Mouse (Mus musculus): ENCODE measurements around the gene Gm10272. TPM values are rescaled to one million over a fixed set of nuclear protein-coding genes. Genes with fewer than 3 reads are reported as not detected.
"Not testable (repeated sequence)": the region's sequence is repeated elsewhere in the genome, so short reads cannot be mapped to it uniquely, and the experiment has no call there.

The Gm10272 gene
- total RNA-seq (2022), result not detected

DNA sequence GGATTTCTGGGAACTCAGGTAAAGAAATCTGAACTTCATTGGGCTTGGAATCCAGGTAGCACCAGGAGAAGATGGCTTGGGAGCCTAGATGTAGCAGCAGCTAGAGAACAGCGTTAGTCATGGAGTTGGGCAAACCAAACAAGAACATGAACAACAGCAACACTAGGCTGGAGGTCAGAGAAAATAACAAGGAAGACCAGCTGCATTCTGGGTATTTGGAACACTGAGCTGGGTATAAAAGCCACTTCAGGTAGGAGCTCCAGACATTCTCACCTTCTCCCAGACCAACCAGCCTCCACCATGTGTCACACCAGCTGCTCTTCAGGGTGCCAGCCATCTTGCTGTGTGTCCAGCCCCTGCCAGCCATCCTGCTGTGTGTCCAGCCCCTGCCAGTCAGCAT, at the start of gene Gm10272:
Gene Gm10272, plus strand, starts transcription at position 301 of the 400 bp plus-strand sequence.
- DNase-seq (ENCODE audit: low spot score in 2 of 2), result no peak

- DNase-seq (ENCODE audit: low spot score in 2 of 2), result no peak
Observed at GRCm38 (mm10) chr10:77658286-77658994, 48.0 kb upstream of the Gm10272 start.

DNA sequence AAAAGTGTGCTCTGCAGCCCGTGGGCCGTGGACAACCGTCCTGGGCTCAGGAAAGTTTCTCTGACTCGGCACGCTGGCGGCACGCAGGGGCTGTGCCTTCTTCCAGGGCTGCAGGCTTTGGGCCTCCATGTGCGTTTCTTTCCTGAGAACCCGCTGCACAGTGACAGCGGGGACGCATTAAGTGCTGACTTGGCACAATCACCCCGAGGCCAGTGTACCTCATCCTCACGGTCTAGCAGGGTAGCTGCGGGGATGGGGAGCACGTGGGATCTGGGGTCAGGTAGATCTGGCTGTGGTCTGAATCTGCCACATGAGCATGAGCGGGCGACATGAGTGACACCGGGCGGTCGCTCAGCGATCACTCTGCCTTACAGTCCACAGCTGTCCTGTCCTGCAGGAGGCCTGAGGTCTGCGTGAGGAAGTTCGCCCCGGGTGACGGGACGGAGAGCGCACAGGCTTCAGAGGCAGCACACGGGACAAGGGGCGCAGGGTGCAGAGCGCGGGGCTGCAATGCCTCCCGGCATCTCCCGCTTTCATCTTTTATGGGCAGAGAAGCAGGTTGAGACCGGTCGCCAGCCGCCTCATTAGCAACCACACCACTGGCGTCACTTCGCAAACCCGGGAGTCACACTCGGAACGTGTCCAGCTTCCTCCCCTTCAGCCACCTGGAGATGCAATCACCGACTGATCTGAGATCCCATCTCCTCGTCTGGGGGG, 42.3 kb upstream of the Gm10272 start:
- no peak for DNase-seq (ENCODE audit: low spot score in 2 of 2)

- no peak for DNase-seq (ENCODE audit: low spot score in 2 of 2)
Observed at GRCm38 (mm10) chr10:77666342-77666741, 40.1 kb upstream of the Gm10272 start.

DNA sequence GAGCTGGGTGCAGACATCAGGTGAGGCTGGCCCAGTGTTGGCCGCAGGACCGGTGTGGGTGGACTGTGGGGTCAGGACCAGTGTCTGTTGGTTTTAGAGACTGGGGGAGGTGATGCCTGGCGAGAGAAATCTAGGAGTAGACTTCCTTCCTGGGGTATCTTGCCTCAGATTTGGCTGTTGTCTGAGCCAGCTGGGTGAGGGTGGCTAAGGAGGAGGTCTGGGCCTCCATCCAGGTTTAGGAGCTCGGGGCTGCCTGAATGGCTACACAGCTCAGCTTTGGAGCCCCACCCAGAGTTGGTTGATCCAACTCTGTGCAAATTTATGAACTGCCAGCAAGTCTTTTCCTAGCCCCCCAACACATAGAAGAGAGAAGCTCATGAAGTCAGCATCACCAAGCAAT, 39.0 kb upstream of the Gm10272 start:
- no peak for DNase-seq (ENCODE audit: low spot score in 2 of 2)

GRCm38 (mm10) chr10:77670710-77671109, 35.7 kb upstream of the Gm10272 start:
- DNase-seq (ENCODE audit: low spot score in 2 of 2), result no peak

DNA sequence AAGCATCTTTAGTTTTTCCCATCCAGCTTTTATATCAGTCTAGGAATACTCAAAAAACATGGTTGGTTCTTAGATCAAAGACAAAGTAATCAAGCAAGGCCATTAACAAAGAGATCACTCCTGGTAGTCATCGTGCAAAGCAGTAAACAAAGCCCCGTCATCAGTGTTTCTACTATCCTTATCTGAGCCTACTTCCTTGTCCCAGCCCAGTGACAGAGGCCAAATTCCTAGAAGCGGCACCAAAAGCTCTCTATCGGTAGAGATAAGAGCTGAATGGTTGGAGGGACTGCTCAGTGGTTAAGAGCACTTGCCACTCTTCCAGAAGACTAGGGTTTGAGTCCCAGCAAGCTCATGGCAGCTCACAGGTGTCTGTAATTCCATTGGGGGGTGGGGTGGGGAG, 34.9 kb upstream of the Gm10272 start:
- no peak for DNase-seq (ENCODE audit: low spot score in 2 of 2)

DNA sequence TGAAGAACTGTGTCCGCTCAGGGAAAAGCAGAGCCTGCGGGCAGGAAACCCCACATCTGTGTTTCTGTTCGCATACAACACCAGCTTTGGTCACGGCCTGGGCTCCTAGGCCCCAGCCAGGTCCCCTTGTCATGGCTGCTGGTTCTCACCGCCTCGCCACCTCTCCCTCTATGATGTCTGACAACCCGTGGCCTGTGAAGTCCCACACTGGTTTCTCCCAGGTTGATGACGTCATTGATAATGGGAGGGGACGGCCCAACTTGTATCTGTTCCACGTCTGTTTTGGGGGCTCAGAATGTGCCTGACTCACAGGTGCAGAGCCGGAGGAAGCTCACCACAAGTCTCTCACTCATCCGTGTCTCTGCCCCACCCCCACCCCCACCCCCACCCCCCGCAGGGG, 32.7 kb upstream of the Gm10272 start:
- no peak for DNase-seq (ENCODE audit: low spot score in 2 of 2)

GRCm38 (mm10) chr10:77677562-77677961, 28.9 kb upstream of the Gm10272 start:
- no peak for DNase-seq (ENCODE audit: low spot score in 2 of 2)

GRCm38 (mm10) chr10:77682994-77683393, 23.4 kb upstream of the Gm10272 start:
- no peak for DNase-seq (ENCODE audit: low spot score in 2 of 2)

DNA sequence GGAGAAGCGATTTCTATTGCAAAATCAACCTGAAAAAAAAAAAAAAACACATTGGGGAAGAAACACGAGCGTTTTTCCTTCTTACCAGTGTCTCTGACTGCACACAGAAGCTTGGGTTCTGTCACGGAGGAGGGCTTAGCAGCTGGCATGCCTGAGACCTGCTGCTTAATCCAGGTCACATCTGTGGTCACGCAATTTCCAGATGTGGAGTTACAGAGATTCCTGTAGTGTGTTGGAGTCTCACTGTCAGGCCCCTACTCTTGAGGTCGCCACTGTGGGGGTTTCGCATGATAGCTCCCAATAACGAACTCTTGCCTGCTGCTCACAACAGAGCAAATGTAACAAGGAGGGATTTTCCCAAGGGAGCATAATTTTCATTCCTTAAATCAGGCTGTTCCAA, 22.2 kb upstream of the Gm10272 start:
- DNase-seq (ENCODE audit: low spot score in 2 of 2), result no peak

GRCm38 (mm10) chr10:77685895-77686664, 20.3 kb upstream of the Gm10272 start, which contains the start of gene Tspear:
Gene Tspear (plus strand): TSS chr10:77686569.
- DNase-seq (ENCODE audit: low spot score in 2 of 2), result no peak

GRCm38 (mm10) chr10:77687021-77687420, 19.4 kb upstream of the Gm10272 start:
- no peak for DNase-seq (ENCODE audit: low spot score in 2 of 2)

DNA sequence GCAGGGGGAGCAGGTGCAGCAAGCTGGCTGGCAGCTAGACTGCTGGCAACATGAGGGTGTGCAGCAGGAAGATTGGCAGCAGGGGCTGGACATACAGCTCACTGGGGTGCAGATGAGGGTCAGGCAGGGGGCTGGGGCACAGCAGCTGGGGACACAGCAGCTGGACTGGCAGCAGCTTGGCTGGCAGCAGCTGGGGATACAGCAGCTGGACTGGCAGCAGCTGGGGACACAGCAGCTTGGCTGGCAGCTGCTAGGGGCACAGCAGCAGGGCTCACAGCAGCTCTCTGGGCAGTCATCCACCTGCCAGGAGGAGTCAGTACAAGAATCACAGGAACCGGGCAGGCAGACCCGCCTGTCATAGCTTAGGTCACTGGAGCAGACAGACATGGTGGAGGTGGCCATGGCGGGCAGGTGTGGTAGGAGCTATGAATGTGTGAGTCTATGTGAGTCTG, 16.0 kb upstream of the Gm10272 start, which contains the start of gene Gm19402:
Gene Gm19402, minus strand, starts transcription at position 402 of the 452 bp plus-strand sequence.
- DNase-seq (ENCODE audit: low spot score in 2 of 2), result not testable (repeated sequence)

DNA sequence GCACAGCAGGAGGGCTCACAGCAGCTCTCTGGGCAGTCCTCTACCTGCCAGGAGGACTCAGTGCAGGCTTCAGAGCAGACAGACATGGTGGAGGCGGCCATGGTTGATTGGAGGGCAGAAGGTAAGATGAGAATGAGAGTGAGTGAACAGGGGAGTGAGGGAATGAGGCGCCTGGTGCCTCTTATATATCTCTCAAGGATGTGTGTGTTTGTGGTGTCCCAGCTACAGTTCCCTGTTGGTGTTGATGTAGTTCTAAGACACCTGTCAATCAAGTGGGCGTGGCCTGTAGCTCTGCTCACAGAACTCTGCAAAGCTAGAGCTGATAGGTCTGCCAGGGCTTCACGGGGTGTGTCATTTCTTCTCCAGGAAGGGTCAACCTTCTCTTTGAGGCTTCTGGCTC, 9.3 kb upstream of the Gm10272 start, which contains the start of gene Gm9508:
Gene Gm9508, minus strand, starts transcription at position 101 of the 400 bp plus-strand sequence.
- DNase-seq (ENCODE audit: low spot score in 2 of 2), result no peak

DNA sequence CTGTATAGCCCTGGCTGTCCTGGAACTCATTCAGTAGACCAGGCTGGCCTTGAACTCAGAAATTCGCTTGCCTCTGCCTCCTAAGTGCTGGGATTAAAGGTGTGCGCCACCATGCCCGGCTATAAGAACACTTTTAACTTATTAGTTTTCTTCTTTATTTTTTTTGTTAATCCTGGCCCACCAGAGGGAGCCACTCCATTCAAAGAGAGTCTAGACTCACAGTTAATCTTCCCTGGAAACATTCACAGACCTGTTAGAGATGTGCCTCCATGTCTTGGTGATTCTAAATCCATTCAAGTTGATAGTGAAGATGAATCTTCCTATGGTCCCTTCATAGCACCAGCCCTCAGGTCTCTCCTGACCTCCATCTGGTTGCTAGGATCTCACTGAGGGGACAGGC, 3.4 kb downstream of the Gm10272 start:
- no peak for DNase-seq (ENCODE audit: low spot score in 2 of 2)

DNA sequence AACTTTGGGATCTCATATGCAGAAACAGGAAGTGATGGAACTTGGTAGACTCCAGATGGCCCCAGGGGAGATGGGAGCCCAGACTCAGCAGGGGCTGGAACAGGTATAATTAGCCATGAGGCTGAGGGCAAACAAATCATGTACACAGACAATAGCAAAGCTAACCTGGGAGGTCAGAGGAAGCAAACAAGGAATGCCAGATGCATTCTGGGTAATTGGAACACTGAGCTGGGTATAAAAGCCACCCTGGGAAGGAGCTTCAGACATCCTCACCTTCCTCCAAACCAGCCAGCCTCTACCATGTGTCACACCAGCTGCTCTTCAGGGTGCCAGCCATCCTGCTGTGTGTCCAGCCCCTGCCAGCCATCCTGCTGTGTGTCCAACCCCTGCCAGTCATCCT, 4.7 kb downstream of the Gm10272 start, which contains the start of gene Gm10024:
Gene Gm10024, plus strand, starts transcription at position 301 of the 400 bp plus-strand sequence.
- not testable (repeated sequence) for DNase-seq (ENCODE audit: low spot score in 2 of 2)

DNA sequence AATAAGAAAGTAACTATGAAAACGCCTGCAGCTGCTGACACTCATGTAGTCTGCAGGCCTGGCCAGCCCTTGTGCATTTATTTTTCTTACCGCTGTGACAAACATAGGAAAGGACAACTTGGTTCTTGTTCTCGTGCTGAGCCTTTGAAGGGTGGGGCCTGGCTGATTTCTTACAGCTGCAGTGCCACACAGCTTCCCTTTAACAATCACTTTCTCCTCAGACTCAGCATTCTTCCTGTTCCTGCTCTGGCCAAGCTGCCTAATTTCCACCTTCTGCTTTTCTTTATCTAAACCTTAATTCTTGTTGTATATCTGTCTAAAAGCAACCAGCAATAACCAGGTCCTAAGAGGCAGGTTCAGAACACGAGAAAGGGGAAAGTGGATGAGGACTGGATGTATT, 7.3 kb downstream of the Gm10272 start:
- no peak for DNase-seq (ENCODE audit: low spot score in 2 of 2)

DNA sequence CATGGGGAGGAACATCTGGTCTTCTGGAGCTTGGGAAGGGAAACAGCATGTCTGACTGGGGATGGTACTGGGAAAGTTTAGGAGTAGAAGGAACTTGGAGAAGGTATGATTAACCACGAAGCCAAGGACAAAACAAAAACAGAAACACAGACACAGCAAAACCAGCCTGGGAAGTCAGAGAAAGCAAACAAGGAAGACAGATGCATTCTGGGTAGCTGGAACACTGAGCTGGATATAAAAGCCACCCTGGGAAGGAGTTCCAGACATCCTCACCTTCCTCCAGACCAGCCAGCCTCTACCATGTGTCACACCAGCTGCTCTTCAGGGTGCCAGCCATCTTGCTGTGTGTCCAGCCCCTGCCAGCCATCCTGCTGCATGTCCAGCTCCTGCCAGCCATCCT, 9.1 kb downstream of the Gm10272 start, which contains the start of gene Gm10142:
Gene Gm10142, plus strand, starts transcription at position 301 of the 400 bp plus-strand sequence.
- DNase-seq (ENCODE audit: low spot score in 2 of 2), result no peak

DNA sequence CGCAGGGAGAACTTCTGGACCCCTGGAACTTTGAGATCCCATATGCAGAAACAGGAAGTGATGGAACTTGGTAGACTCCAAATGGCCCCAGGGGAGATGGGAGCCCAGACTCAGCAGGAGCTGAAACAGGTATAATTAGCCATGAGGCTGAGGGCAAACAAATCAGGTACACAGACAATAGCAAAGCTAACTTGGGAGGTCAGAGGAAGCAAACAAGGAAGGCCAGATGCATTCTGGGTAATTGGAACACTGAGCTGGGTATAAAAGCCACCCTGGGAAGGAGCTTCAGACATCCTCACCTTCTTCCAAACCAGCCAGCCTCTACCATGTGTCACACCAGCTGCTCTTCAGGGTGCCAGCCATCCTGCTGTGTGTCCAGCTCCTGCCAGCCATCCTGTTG, 13.9 kb downstream of the Gm10272 start, which contains the start of gene Krtap12-1:
Gene Krtap12-1, plus strand, starts transcription at position 301 of the 400 bp plus-strand sequence.
- DNase-seq (ENCODE audit: low spot score in 2 of 2), result not testable (repeated sequence)

DNA sequence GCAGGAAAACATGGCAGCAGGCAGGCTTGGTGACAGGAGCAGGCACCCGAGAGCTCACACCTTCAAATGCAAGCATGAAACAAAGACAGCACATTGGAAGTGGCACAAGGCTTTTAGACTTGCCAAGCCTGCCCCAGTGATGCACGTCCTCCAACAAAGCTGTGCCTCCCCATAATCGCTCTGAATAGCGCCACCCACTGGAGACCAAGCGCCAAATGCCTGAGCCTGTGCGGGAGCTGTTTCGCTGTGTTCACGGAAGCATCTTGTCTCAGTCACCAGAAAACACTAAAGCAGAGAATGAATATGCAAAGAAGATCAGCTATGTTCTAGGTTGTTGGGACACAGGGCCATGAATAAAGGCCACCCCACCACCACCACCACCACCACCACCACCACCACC, 18.4 kb downstream of the Gm10272 start:
- no peak for DNase-seq (ENCODE audit: low spot score in 2 of 2)
